Mouse (Mus musculus) midbrain, postnatal 0 days (tissue): ENCODE results near the gene Abcd3. TPM values are rescaled to one million over a fixed set of nuclear protein-coding genes. Genes with fewer than 3 reads are reported as not detected.

ENCODE experiments used
- ATAC-seq: fragments of 200-750 bp; cut with Nextera tagmentation; 2 replicates; pipeline ENCODE4 v1.8.0; 2017; ENCODE audit warnings: moderate number of reproducible peaks, mild to moderate bottlenecking, moderate TSS enrichment, moderate library complexity; ENCODE audit not compliant: low FRiP score
- DNase-seq: peaks from one replicate; pipeline ENCODE4 v3.0.0-alpha.2; 2015; ENCODE audit warnings: low spot score
- H3K27ac ChIP-seq: fragments of 300-500 bp; sonication (generic); 2 replicates; pipeline ENCODE4 v1.5.1; 2014; ENCODE audit warnings: low read depth, mild to moderate bottlenecking, low read length, mixed read lengths
- H3K27me3 ChIP-seq: fragments of 300-500 bp; sonication (generic); 2 replicates; pipeline ENCODE4 v1.6.1; 2014; ENCODE audit warnings: low read length, control low read depth, mixed read lengths; ENCODE audit not compliant: insufficient read depth
- H3K36me3 ChIP-seq: fragments of 300-500 bp; sonication (generic); 2 replicates; pipeline ENCODE4 v1.6.1; 2014; ENCODE audit warnings: low read length, control low read depth, mixed read lengths; ENCODE audit not compliant: insufficient read depth
- H3K4me1 ChIP-seq: fragments of 300-500 bp; sonication (generic); 2 replicates; pipeline ENCODE4 v1.6.1; 2014; ENCODE audit warnings: mild to moderate bottlenecking, control low read depth, antibody characterized with exemption, low read length, mixed read lengths; ENCODE audit not compliant: insufficient read depth
- H3K4me2 ChIP-seq: fragments of 300-500 bp; sonication (generic); 2 replicates; pipeline ENCODE4 v1.6.1; 2014; ENCODE audit warnings: low read depth, mild to moderate bottlenecking, low read length, mixed read lengths; ENCODE audit not compliant: poor library complexity, severe bottlenecking
- H3K4me3 ChIP-seq: fragments of 300-500 bp; sonication (generic); 2 replicates; pipeline ENCODE4 v1.5.1; 2014; ENCODE audit warnings: low read depth, mild to moderate bottlenecking, low read length, moderate library complexity
- H3K9ac ChIP-seq: fragments of 300-500 bp; sonication (generic); replicated peaks from 2 replicates; pipeline ENCODE4 v1.6.1; 2014; ENCODE audit warnings: mild to moderate bottlenecking, low read length, moderate library complexity, mixed read lengths; ENCODE audit not compliant: poor library complexity, severe bottlenecking
- H3K9me3 ChIP-seq: fragments of 300-500 bp; sonication (generic); 2 replicates; pipeline ENCODE4 v1.6.1; 2016; ENCODE audit warnings: low read length, control low read depth
- CTCF ChIP-seq: IDR thresholded peaks from 2 replicates; pipeline ENCODE4 v1.5.1; 2016; ENCODE audit warnings: antibody characterized with exemption, mild to moderate bottlenecking
- WGBS: fragments of 180-500 bp; shearing (Covaris S2); extraction: QIAGEN DNeasy Blood & Tissue Kit; methylation state at CpG from one replicate; pipeline ENCODE4 v1.1.7; 2014; 5-methylcytosine and 5-hydroxymethylcytosine counted together
- polyA plus RNA-seq: library from polyadenylated mRNA; unstranded; fragments of >200 nt; fragmentation: Nextera tagmentation; extraction: Ambion mirVana; gene quantifications from 2 replicates; pipeline ENCODE4 v1.2.1, GENCODE M21; 2015
- total RNA-seq: library from RNA; depleted of rRNA; stranded (reverse); fragments of >200 nt; gene quantifications from 2 replicates; pipeline ENCODE4 v1.2.3, GENCODE M21; 2014

The Abcd3 gene
- total and polyA plus RNA-seq, 2 experiments from 2014 or later: 51.1 to 77.5 TPM

- no peak overlapping the region for H3K4me3 ChIP-seq
- no peaks in the 10 kb centered on the region for H3K27me3 ChIP-seq
- no peak overlapping the region for H3K9ac ChIP-seq
- H3K9me3 ChIP-seq: no peaks in the 10 kb centered on the region
- DNase-seq (no peak), ATAC-seq (no peak)
- no peak for TF ChIP-seq CTCF
- H3K4me2 ChIP-seq: peak overlapping the region; percentile 6; the same call in 1 of the 2 replicates
- peaks cover 3% of the 10 kb centered on the region; the same call in 1 of the 2 replicates for H3K4me1 ChIP-seq
- 0 out of 2 replicates have a peak overlapping the region, but pooled peaks have one; percentile 26 for H3K27ac ChIP-seq
- WGBS: 53% methylated on average over 7 of the region's 7 CpGs
- H3K36me3 ChIP-seq: no peaks in the 10 kb centered on the region
Measured at GRCm38 (mm10) chr3:121721691-121722070, 93.4 kb downstream of the Abcd3 start.

DNA sequence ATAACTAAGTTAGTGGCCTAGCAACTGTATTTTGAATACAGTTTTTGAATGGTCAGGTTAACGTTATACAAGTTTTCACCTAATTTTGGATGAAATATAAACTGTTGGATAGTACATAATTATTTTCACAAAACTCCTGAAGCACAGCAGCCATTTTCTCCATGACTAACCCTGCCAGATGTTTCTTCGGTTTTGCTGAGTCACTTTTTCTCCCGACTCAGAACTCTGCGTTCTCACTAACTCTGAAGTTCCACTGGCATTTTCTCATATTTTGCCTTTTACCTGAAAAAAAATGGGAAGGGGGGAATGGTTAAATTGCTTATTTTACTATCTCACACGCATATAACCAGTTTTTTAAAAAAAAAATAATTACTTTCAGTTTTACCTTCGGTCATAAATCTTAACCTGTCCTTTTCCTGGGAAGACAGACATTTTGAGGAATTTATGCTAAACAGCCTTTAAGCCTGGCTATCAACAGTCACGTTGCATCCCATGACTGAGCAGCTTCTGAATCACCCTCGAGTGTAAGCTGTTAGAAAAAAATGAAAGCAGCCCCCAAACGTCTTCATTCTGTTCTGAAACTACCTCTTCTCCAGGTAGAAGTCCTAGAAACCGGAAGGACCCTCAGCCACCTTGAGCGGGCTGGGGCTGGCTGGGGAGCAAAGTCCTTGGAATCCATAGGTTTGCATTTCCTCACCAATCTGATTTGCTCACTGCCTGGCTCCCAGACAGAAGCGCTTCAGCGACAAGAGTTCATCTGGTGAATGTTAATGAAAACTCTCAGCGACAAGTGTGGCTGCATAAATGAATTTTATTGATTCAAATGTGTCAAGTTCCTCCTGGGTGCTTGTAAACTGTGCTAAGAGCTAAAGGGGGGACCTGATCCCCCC is 94.1 kb downstream of the Abcd3 start:
- Histone ChIP-seq H3K4me3 (no peak overlapping the region), H3K9me3 (no peaks in the 10 kb centered on the region), H3K4me1 (peaks cover 3% of the 10 kb centered on the region; the same call in 1 of the 2 replicates), H3K9ac (no peak overlapping the region), H3K27me3 (no peaks in the 10 kb centered on the region), H3K27ac (no peak overlapping the region), H3K36me3 (no peaks in the 10 kb centered on the region), H3K4me2 (peak overlapping the region; percentile 6)
- ATAC-seq: no peak
- 38% methylated on average over 14 of the region's 14 CpGs for WGBS
- TF ChIP-seq CTCF: no peak
- DNase-seq: peak; percentile 14

DNA sequence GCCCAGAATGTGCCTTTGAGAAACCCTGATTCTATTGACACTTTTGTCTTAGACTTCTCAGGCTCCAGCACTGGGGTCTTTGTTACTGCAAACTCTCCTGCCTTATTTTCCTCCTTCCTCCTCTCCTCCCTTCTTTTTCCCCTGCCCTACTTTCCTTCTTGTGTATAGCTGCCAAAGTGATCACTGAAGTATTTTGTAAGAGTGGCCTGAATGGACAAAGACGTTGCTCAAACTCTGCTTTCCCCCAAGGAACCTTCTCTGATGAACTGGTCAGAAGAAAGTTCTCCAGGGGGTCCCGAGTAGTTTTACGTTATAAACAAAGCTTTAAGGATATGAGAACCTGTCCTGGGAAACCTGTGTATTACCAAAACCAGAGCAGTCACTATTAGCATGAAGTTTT is 95.4 kb downstream of the Abcd3 start:
- no peak for TF ChIP-seq CTCF
- Histone ChIP-seq H3K9me3 (no peaks in the 10 kb centered on the region), H3K27me3 (no peaks in the 10 kb centered on the region), H3K36me3 (no peaks in the 10 kb centered on the region), H3K4me3 (no peak overlapping the region), H3K4me2 (no peak overlapping the region), H3K9ac (no peak overlapping the region), H3K4me1 (peaks cover 3% of the 10 kb centered on the region; the same call in 1 of the 2 replicates), H3K27ac (no peak overlapping the region)
- WGBS: 67% methylated on average over 3 of the region's 3 CpGs
- DNase-seq (no peak), ATAC-seq (no peak)

GRCm38 (mm10) chr3:121718679-121719078 is 96.4 kb downstream of the Abcd3 start:
- Histone ChIP-seq H3K4me3 (no peak overlapping the region), H3K4me2 (no peak overlapping the region), H3K9me3 (no peaks in the 10 kb centered on the region), H3K9ac (no peak overlapping the region), H3K4me1 (peaks cover 6% of the 10 kb centered on the region), H3K27me3 (no peaks in the 10 kb centered on the region), H3K36me3 (no peaks in the 10 kb centered on the region), H3K27ac (no peak overlapping the region)
- ATAC-seq (no peak), DNase-seq (no peak)
- WGBS: 83% methylated on average over 8 of the region's 8 CpGs
- TF ChIP-seq CTCF: no peak

GRCm38 (mm10) chr3:121716480-121716879 is 98.6 kb downstream of the Abcd3 start:
- TF ChIP-seq CTCF: no peak
- 90% methylated on average over 5 of the region's 5 CpGs for WGBS
- Histone ChIP-seq H3K36me3 (no peaks in the 10 kb centered on the region), H3K27ac (no peak overlapping the region), H3K9me3 (no peaks in the 10 kb centered on the region), H3K9ac (no peak overlapping the region), H3K4me1 (peaks cover 3% of the 10 kb centered on the region; the same call in 1 of the 2 replicates), H3K27me3 (no peaks in the 10 kb centered on the region), H3K4me3 (no peak overlapping the region), H3K4me2 (no peak overlapping the region)
- ATAC-seq (no peak), DNase-seq (no peak)
